Mouse (Mus musculus) c-Kit-negative CD71-positive TER-119-positive erythroid progenitor cells, embryonic 14.5 days (primary cell): ENCODE results near the gene Zc3h13.

Experiments used
- DNase-seq: peaks from one replicate; pipeline ENCODE4 v3.0.0-alpha.2; 2013; ENCODE audit warnings: low read depth, low spot score

Zc3h13 gene

DNA sequence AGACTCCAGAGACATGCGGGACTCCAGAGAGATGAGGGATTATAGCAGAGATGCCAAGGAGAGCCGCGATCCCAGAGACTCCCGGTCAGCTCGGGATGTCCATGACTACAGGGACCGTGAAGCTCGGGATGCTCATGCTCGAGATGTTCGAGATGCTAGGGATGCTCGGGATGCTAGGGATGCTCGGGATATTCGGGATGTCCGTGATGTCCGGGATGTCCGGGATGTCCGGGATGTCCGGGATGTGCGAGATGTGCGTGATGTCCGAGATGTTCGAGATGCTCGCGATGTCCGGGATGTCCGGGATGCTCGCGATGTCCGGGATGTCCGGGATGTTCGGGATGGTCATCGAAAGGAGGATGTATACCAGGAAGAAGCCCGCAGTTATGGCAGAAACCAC, 39.2 kb downstream of the Zc3h13 start:
- no peak for DNase-seq

DNA sequence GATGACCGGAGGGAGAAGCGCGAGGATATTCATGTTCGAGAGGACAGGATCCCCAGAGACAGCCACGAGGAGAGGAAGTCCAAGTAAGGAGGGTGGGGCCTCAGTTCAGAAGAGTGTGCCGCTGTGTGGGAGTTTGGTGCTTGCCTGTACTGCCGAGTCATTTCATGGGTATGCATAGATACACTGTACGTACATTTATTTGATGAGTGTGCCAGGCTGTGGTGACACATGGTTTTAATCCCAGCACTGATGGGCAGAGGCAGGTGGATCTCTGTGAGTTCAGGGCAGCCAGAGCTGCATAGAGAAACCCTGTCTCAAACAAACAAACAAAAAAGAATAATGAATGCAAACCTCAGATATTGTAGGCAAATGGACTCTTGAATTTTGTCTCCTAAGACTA, 43.9 kb downstream of the Zc3h13 start:
- no peak for DNase-seq

DNA sequence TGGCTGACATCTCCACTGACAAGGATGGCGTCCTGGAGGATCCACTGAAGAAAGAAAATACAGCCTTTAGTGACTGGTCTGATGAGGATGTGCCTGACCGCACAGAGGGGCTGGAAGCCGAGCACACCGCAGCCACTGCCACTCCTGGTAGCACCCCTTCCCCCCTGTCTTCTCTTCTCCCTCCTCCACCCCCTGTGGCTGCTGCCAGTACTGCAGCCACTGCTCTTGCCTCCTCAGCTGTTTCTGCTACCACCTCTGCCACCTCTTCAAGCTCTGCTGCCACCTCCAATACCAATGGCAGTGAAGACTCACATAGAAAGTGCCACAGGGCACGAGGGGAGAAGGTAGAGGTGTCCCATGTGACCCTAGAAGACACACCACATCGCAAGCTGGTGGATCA, 46.4 kb downstream of the Zc3h13 start:
- no peak for DNase-seq

DNA sequence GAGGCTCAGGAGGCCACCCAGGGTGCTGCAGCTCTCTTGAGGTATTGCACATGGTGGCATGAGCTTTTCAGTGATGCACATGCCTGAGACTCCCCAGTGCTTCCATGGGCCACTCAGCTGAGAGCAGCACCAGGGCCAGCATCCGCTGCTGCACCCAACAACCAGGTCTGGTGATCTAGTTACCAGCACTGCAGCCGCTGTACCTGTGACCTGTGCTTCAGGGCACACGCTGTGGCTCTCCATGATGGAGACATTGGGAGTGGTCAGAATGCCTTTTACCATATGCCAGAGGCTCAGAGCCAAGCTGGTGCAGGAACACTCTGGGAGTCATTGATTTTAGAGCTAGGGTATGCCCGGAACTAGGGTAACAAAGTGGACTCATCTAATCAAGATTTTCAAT, 50.1 kb downstream of the Zc3h13 start:
- DNase-seq: no peak

DNA sequence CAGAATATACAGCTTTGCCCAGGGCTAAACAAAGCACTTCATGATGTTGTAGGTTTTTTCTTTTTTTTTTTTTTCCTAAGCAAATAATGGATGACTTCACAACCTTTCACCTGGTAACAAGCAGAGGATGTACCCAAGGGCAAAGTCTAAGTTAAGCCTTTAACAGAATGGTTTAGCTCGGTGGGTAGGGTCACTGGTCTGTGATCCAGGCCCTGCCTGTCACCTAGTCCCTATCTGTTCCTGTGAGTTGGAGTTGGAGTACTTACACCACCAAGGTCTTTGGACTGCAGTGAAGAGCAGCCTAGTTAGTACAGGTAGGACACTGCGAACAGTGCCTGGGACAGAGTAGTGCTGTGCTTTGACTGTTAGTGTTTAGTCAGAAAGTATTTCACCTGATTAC, 53.7 kb downstream of the Zc3h13 start:
- DNase-seq: no peak

DNA sequence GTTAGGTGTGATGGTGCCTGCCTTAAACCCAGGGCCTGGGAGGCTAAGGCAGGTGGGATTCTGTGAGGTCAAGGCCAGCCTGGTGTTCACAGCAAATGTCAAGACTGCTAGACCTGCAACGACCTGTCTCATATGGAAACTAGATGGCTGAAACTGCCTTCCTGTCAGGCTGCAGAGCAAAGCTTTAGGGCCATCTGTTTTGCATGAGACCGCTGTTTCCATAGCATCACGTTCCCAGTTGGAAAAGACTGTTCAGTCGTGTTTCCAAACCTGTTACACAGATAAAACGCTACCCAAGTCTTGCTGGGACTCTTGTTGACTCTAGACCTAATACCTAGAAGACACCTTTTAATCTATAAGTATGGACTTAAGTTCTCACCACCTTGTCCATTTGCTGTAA, 61.9 kb downstream of the Zc3h13 start:
- DNase-seq: no peak

DNA sequence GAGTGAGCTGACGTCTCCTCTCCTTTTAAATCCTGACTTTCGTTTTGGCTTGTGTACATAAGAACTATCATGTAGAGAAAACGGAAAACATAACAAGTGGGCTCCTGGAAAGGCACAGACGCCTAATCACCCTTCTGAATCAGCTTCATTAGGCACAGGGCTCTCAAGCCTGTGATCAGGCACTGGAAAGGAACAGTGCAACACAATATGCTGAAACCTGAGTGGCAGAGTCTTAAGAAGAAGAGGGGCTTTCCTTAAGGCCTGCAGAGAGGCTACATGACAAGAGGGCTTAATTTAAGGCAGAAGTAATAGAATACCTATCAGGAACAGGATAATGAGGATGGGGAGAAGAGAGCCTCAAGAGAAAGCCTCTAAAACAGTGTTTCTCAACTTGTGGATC, 67.5 kb downstream of the Zc3h13 start:
- no peak for DNase-seq

DNA sequence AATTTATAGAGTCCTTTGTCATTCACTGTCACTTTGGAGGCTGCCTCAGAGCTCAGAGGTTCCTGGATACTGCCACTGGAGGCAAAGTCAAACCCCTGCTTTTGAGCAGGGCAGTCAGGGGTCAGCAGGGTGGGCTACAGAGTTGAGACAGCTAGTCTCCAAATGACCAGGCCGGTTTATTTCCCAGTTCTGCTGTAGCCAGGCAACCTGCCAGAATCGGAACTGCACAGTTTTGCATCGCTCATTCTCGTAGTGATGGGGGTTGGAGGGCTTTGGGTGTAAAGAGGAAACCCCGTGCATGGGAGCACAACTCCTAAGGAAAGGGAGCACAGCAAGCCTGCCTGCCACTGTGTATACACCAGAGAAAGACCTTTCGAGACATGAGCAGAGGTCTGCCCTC, 79.1 kb downstream of the Zc3h13 start:
- no peak for DNase-seq

DNA sequence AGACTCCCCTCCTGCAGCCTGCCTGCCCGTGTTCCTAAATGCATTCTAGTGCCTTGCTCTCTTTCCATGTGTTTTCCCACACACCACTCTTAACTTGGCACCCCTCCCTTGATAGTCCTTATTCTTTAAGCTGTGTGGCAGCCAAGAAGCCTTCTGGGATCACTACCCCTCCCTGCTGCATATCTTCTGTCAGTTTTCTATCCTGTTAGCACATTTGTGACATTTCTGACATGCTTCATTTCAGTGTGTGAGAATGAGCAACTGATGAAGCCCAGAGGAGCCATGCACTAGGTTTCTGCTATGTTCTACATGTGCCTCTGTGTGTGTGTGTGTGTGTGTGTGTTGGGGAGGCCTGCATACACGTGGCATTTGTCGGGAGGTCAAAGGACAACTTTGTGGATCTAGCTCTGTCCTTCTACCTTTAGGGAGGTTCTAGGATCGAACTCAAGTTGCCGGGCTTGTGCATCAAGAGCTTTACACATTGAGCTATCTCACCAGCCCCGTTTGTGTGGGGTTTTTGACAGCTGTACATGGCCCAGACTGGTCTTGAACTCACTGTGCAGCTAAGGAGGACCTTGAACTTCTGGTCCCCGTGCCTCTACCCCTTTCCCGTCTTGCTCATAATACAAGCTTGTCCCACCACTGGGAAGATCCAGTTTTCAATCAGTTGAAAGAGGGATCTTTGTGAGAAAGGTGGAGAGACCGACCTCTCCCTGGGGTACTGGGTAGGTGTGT, 81.3 kb downstream of the Zc3h13 start:
- DNase-seq: no peak

DNA sequence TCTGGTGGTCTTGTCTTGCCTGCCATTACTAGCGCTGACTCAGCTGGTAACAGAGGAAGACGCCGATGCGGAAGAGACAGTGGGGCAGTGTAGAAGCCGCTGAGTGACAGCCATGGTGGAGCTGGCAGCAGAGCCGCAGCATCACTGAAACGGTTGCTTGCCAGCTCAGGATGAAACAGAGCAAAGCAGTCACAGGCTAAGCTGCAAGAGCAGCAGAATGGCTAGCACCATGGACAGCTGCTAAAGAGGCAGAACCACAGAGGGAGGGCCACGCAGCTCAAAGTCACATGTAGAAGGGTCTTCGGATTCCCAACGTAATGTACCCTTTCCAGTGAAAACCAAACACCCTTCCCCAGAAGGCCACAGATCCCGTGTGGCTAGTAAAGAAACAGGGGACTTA, 82.6 kb downstream of the Zc3h13 start:
- no peak for DNase-seq

DNA sequence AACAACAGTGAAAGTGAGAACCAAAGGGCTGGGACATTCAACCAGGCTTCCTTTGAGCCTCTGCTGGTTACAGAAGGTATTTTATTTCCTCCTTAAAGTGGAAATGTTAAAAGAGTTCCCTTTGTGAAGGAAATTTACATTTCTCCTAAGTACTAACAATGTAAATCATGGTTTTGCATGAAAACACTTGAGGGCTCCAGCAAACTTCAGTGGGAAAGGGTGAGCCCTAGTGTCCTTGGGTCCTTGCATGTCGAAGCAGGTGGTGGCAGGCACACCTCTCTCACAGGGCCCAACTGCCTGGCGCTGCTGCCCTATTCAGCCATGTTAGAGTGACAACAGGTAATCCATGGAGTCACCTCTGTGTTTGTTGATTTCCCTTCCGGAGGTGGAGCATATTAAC, 83.3 kb downstream of the Zc3h13 start:
- DNase-seq: no peak

DNA sequence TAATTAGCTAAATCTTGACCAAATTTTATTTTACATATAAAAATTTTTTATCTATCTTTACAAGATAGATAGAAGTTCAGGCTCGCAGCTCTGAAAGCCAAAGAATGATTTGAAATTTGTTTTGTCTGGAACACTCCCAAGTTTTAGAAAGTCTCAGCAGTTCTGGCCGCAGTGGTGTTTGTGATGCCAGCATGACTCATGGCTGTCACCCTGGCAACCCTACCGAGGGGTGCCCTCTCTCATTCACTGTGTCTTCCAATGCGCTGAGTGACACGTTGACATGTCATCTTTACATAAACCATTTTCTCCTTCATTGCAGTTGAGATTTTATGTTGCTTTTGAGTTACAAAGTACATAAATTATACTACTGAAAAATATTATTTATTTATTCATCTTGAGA, 85.7 kb downstream of the Zc3h13 start:
- no peak for DNase-seq

DNA sequence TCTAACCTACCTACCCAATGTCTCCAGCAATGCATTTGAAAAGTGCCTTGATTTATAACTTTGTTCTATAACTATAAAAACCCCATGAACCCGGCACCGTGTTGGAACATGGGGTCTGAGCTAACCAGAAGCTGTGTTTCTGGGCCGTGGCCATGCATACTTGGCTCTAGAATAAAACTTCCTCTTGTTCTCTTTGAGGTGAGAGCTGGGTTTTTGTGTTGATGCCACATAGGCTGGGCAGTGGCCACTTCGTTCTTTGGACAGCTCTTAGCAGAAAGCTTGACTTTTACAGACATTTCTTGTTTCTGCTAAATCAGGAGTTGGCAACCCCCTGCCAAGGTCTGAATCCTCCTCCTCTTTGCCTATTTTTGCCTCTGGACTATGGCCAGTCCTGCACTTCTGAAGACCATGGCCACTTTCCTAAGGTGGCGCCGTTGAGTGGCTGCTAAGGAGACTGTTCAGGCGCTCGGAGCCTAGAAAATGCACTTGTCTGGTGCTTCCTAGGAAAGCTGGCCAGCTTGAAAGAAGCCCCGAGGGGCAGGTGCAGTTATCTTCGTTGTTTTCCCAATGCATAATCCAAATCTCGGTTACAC, 90.9 kb downstream of the Zc3h13 start:
- no peak for DNase-seq

DNA sequence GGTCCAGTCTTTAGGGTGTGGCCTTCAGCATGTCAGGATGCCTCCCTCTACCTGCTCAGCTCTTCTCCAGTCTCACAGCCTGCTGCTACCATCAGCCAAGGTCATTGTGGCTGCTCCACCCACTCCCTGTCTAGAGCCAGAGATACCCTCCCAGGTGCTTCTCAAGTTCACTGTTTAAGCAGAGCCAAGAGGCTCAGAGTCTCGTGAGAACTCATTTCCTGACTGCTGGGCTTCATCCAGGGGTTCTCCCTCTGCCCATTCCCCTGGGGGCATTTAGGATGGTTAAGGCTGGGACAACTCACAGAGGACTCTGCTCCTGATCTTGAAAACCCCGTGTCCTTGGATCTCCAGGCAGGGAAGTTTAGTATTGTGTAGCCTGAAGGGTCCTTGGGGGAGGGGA, 92.1 kb downstream of the Zc3h13 start:
- DNase-seq: no peak

DNA sequence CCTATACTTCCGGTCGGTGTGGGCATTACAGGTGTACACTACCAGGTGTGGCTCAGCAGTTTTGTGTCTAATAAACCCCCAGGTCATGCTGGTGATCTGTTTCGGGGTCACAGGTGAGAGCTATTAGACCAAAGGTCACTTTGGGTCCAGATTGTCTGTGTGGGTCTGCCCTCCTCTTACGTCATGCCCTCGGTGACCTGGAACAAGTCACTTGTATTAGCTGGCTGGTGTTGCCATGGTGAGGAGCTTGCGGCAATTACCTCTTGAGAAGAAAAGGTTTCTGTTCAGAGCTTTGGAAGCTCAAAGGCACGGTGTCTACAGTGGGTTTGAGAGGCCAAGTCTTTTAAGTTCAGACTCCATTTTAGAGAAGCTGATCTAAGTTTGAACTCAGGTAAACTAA, 93.4 kb downstream of the Zc3h13 start:
- no peak for DNase-seq
